Mouse (Mus musculus) hindlimb bud, embryonic 11.5 days (tissue): ENCODE measurements at regions not wholly inside any gene's neighbourhood (a gene's known extent, or its start where the extent isn't known, plus 50 kb on each side); places are given as distances from the start of the nearest gene placed in this dataset.

Experiments used
- DNase-seq: peaks from one replicate; pipeline ENCODE4 v3.0.0-alpha.2; 2012; ENCODE audit warnings: low read depth, low spot score; ENCODE audit errors: extremely low spot score

DNA sequence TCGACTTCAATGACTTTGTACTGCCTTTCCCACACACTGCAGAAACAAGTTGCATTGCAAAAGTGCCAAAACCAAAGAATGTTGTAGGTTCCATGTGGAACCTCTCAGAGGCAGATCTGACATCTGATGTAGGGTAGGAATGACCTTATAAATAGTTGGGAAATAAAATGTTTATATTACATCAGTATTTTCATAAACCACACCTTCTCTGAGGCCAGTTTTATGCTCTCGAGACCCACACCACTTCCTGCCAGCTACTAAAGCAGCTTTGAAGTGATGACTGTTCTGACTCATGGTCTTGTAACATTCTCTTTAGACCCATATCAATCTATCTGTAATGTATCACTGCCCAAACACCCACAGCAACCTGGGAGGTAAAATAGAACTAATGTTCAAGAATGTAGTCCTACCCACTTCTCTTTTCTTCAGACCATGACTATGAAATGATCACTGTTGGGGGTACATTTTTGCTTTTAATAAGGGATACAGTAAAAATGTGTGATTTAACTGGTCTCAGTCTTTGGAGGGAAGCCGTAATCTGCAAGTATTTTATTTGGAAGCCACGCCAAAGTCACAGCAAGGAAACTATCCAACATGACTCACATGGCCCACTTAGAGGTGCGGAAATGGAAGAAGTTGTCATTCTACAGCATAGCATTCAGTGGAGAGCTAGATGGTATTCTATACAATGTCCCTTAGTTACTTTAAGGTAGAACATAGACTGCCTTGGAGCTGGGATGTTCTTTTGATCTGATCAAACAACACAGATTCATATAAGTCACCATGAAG is 199.4 kb downstream of the Snx13 start:
- no peak for DNase-seq

DNA sequence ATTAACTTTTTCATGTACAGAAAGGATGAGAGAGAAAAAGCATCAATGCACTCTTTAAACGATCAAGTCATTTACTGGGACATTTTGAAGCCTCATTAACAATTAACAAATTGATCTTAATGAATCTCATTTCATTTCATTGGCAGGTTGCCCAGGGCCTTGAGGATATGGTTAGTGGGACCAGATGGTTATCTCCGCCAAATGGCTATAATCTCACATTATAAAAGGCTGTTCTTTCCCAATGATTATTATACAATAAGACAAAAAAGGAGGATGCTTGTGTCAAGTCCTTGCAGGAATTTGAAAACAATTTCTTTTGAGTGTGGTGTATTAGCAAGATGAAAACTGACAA is 185.3 kb downstream of the Snx13 start:
- DNase-seq, result no peak

- DNase-seq, result no peak
These were observed 184.7 kb downstream of the Snx13 start for GRCm38 (mm10) chr12:35231414-35232321.

DNA sequence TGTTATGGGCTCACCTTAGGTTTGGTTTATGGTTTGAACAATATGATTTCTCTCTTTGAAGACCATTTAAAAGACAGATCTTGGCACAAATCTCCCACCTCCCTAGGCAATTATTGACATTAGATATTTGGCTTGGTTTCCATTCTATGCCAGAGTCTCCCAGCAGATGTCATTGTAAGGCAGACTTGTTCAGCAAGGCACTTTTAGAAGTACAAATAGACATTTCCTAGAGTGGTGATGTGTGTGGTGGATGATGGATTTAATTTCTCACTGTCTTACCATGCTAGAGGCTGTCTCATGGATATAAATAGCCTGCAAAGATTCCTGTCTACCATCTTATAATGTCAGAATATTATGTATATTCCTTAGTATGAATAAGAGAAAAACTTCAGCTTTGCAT is 173.4 kb downstream of the Snx13 start:
- no peak for DNase-seq

DNA sequence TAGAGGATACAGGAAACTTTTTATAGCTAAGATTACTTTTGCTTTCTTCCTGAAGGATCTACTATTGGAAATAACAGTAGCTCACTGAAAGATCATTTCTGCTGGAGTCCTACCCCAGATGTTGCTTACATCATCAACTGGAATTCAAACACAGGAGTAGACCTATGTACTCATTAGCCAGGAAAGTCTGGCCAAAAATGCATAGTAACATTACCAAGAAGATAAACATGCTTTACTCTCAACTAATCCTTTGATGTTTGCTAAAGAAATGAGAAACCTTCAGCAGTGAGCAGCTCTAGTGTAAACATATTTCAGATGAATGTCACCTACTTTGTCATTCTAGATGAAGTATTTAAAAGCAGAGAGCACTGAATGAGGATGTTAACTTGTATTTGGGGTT is 173.0 kb downstream of the Snx13 start:
- DNase-seq, result no peak

- no peak for DNase-seq
These were observed 169.7 kb downstream of the Snx13 start for GRCm38 (mm10) chr12:35216725-35217124.

DNA sequence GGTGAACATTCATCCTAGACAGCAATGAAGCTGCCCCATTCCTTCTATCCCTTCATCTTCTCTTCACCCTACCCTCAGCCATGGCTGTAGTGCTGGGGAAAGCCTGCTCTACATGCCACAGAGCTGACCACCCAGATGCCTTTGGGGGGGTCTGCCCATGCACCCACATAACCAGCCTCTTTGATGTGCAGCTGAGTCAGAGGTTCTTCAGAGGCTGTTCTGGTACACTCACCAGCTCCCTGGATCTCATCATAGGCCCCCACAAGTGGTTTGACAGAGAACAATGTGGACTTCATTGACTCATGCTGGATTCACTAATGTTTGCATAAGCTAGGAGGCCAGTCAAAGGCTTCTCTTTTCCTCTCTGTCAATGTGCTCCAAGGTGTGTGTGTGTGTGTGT is 162.4 kb downstream of the Snx13 start:
- DNase-seq, result no peak

- DNase-seq, result no peak
These were observed 160.6 kb downstream of the Snx13 start for GRCm38 (mm10) chr12:35207605-35208004.

- DNase-seq, result no peak
These were observed 156.4 kb downstream of the Snx13 start for GRCm38 (mm10) chr12:35203398-35203797.

GRCm38 (mm10) chr12:35200110-35200509 is 153.1 kb downstream of the Snx13 start:
- no peak for DNase-seq
